Mouse (Mus musculus) urinary bladder, adult 2 months (tissue): Measurements from ENCODE around the gene Gm45623. TPM values are rescaled to one million over a fixed set of nuclear protein-coding genes. Genes with fewer than 3 reads are reported as not detected.

Experiments
- DNase-seq: peaks from one replicate; pipeline ENCODE4 v3.0.0; 2022; ENCODE audit warnings: low spot score
- polyA plus RNA-seq: library from polyadenylated mRNA; depleted of rRNA; stranded (reverse); fragments of >200 nt; gene quantifications from 2 replicates; pipeline ENCODE4 v1.2.3, GENCODE M21; 2012

The Gm45623 gene
- polyA plus RNA-seq, 1 experiment = not detected

DNA sequence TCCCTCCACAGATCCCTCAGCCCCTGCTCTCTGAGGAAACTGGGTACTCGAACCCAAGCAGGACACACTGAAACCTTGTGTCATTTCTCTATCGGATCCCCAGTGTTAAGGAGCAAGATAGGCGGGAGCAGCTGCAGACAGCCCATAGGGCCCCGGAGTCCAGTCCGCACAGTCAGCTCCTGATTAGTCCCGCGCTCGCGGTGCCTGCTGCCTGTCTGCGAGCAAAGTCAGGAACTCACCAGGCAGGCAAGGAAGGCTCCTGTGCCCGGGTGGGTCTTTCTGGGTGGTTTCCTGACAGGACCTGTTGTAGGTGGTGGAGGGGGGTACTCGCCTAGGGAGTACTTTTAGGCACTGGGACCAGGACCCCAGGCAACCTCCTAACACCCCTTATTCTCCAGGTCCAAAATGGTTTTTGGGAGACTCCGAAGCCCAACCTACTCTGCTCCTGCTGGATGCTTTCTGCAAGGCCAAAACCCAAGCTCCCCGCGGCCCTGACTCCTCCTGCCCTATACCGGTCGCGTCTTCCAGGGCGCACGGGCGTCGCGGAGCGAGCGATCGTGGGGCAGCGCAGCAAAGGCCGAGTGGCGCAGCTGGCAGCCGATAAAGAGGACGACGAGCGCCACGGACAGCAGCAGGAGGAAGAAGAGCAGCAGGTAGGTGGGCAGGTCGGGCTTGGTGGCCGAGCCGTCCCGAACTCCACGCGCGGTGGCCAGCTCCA is 994 bp downstream of the Gm45623 start:
- DNase-seq = no peak

DNA sequence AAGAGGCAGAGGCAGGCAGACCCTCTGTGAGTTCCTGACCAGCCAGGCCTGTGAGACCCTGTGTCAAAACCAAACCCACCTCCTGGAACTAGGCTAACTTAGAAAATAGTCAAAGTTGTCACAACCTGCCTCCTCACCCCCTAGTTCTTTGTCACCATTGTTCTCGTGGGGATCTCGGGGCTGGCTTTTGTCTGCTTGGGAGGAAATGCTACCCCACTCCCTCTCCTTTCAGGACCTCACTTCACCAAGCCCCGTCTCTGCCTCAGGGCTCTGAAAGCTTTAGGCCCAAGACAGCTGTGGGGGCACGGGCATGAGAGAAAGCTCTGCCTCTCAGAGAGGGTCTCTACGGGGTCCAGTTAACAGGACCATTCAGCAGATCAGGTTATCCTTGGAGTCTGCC is 1.9 kb downstream of the Gm45623 start:
- DNase-seq = no peak

DNA sequence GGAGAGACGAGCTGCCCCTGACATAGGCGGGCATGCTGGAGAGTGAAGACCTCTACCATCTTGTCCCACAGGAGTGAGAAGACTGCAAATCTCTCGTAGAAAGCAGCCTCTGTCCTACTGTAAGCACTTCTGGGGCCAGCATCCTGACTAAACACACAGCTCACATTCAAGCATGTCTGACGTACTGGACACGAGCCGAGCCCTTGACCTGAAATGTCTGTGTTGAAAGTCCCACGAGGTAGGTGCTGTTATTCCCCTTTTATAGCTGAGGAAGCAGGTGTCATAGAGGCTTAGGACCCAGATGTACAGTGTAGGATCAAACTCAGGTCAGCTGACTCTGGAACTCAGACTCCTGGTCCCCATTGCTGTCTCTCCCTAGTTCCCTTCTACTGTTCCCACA is 4.2 kb downstream of the Gm45623 start:
- no peak for DNase-seq

DNA sequence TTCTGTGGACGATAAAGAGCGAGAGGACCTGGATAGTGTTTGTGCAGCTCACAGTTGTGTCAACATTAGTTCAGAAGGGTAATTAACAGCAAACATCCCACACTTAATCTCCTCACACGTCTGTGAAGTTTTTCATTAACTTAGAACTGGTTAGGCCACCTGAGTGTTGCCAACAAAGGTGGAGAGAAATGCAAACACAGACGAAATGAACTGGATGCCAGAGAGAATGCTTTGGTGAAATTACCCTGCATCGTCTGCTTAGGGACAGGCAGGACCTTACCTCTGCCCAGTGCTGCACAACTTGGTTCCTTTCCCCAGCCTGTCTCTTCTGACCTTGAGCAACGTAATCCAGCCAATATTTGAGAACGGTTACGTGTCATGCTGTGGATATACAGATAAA is 6.1 kb downstream of the Gm45623 start:
- DNase-seq = no peak

DNA sequence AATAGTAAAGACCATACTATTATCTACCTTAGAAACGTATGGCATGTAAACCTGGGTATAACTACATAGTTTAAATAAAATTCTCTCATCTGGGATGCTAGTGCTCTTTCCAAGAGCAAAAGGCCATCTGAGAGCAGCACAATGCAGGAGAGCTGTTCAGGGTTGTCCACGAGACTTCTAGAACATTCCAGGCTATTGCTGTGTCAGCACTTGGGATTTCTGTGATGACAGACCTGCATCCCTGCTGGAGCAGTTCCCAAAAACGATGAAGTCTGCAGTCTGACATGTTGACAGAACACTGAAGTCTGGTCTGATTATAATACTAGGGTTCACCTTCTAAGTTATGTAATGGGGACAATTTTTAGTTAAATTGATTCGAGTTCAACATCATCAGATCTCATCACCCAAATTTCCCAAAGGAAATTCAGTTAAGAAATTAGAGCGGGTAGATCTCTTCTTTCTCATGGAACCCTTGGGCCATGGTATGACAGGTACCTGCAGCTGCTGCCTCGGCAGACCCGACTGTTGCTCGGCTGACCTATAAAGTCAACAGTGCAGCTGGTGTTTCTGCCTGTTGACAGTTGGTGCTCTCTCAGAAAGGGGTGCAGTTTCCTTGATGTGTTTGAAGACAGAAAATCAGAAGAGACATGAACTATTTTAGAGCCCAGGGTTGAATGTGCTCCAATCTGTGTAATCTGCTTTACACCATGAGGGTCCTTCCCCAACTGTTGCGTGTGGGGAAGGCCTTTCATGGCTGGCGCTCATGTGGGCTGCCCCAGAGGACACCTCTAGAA is 6.7 kb downstream of the Gm45623 start:
- DNase-seq = no peak

DNA sequence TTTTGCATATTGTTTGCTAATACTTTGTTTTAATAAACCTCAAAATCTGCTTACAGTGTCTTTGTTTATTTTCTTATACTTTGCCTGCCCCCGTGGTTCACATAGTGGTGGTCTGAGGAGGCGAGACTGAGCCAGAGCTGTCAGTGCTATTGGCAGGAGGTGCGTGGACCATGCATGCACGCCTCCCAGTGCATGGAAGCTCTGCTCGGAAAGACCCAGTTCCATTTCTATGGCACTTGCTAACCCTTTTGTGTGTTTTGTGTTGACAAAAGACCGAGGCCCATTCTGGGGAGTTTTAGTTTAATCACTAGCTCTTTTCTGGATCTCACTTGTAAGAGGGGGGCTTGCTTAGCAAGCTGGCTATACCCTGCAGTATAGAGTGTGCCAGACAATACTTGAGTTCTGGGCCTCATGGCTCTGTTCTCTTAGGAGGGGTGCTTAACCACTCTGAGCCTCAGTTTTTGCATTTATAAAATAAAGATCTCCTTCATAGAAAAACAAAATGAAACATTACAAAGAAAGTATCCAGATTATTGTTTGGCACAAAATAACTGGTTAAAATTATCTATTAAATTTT is 11.2 kb downstream of the Gm45623 start:
- no peak for DNase-seq

DNA sequence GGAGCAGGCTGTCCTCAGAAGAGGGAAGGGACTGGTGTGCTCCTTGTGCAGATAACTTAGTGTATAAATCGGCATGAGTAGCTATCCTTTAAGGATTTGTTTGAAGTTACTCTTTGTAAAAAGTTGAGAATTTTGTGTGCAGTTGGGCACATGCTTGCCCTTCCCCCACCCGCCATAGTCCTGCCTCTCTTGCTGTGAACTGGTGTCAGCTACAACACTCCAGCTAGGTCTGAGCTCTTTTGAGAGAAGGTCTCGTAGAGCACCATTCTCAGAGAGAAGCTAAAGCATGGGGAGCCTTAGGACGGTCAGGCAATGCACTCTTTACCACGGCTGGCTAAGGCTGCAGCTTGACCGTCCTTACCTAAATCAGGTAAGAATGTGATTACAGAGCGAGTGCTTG is 11.9 kb downstream of the Gm45623 start:
- DNase-seq = no peak

DNA sequence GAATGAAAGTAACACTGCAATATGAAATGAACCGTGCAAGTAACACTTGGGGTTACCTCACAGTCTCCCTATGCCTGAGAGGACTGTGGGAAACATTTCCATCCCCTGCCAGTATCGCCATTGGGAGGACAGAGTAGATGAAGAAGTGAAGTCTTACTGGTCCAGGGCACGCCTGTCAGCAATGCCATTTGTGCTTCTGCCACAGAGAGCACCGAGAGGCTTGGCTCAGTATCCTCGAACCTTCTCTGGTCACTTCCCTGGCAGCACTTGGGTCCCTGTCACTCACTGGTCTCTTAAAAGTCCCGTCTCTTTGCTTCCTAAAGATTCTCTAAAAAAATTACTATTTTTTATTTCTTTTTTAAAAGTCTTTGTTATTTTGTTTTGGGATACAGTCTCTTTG is 13.1 kb downstream of the Gm45623 start:
- DNase-seq = no peak

DNA sequence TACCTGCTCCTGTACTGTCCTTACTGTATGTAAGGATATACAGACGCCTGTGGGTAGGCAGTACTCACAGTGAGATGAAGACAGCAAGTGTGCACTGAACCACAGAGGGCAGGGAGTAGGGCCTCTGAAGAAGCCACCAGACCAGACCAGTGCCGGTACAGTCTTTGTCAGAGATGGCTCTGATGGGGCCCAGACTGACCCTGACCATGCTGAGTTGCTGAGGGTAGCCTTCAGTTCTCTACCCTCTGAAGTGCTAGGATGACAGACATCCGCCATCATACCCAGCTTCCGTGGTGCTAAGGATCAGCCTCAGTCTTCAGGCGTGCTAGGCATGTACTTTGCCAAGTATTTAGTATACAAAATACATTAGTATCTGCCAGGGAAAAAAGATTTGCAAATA is 14.1 kb downstream of the Gm45623 start:
- no peak for DNase-seq

DNA sequence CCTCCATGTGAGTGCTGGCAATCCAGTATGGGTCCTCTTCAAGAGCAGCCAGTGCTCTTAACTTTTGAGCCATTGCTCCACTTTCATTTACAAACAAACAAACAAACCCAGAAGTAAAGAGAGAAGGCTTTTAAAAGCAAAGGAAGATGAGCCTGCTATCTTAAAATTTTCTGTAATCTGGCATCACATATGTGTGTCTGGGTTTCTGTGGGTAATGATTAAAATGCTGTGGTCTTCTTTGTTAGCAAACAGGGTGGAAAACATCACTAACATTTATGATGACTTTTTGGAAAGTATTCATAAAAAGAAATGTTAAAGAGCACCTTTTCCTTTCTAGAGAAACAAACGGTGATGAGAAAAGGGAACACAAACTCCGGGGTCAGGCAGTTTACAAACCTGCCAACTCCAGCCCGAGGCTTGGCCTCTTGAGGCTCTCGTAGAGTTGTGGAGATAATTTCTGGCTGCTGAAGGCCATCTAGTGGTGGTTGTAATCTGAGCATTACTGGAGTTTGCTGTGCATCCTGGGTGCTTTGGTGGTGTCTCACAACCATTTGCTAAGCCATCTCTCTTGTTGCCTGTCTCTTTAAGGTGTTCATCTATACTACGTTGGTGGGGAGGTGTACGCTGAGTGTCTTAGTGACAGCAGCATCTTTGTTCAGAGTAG is 18.3 kb downstream of the Gm45623 start:
- DNase-seq = no peak

DNA sequence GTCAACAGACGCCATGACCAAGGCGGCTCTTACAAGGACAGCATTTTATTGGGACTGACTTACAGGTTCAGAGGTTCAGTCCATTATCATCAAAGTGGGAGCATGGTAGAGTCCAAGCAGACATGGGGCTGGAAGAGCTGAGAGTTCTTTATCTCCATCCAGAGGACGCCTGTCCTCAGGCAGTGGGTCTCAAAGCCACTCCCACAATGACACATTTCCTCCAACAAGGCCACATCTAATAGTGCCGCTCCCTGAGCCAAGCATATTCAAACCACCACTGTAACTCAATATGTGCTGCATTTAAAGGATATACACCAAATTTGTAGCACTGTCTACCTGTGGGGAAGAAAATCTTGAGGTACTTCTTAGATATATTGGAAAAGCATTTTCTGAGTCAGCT is 19.0 kb downstream of the Gm45623 start:
- no peak for DNase-seq

DNA sequence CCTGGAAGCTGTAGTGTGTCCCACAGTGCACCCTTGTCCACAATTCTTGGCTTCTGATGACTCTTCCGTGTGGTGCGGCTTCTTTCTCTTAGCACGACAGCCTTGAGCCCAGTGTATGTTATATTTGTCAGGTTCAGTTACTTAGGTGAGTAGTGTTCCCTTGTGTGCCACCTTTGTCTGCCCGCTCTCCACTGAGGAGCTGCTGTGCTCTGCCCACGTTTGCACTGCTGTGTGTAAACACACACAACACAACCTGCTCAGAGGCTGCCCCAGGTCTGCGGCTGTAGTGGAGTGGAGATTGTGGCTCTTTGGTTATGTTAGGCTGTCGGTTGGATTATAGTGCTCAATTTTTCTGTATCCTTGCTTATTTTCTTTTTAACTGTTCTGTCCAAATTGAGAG is 24.6 kb downstream of the Gm45623 start:
- no peak for DNase-seq

DNA sequence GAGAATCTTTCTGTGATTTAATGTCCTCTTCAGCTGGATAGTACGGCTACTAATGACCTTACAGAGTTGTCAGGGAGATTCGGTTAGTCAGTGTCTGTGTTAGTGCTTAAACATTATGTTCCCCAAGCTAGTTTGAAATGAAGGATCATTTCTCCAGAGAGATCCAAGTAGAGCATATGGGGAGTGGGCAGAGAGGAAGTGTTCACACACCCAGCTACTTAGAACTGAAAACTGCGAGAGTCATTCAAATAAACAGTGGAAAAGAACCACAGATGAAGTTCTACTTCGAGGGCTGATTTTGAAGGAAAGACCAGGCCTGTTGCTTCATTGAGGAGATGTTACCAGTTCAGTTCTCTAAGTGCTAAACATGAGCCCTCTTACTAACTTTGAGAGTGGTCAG is 27.1 kb downstream of the Gm45623 start:
- DNase-seq = no peak

DNA sequence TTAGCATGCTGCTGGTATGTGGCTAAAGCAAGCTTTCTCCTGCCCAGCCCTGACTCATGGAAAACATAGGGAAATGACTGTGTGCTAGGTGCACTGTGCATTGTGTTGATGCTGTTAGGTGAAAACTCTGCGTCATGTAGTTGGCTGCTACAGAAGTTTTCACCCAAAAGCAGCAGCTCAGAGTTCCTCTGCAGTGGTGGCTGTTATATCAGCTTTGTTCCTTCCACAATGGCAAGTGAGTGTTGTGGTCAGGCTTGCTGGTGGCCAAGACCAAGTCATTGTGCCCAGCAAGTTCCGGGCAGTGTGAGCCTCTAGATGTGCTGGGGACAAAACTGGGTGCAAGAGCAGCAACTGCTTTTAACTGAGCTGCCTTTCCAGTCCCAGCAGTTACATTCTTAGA is 41.4 kb downstream of the Gm45623 start:
- no peak for DNase-seq

DNA sequence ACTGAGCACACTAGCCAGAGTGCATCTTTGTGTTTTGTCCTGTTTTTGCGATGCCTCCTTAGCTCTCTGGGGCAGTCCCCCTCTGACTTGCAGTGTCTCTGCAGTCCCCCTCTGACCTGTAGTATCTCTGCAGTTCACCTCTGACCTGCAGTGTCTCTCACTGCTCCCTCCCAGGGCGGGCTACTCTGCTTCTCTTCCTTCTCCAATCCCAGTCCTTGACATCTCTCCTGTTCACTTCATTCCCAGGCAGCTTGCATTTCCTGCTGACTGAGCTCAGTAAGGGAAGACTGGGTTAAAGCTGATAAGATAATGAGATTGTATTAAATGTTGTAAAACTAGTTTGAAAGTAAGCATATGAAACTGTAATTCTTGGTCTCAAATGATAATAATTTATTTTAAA is 43.0 kb downstream of the Gm45623 start:
- DNase-seq = no peak

DNA sequence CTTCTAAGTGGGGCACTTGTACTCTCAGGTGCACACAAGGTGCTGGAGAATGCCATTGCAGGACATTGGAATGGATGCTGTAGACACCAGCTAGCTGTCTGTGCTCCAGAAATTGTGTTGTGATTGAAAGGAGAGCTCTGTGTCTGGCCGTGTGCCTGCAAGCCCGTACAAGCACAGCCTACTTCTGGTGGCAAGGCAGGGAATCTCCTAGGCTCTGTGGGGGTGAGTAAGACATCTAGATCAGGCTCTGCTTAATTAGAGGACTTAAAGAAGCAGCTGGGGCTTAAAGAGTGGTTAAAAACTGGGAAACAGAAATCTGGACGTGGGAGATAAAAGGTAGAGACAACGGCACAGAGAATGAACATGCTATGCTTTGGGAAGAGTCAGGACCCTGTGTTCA is 46.0 kb downstream of the Gm45623 start:
- no peak for DNase-seq

DNA sequence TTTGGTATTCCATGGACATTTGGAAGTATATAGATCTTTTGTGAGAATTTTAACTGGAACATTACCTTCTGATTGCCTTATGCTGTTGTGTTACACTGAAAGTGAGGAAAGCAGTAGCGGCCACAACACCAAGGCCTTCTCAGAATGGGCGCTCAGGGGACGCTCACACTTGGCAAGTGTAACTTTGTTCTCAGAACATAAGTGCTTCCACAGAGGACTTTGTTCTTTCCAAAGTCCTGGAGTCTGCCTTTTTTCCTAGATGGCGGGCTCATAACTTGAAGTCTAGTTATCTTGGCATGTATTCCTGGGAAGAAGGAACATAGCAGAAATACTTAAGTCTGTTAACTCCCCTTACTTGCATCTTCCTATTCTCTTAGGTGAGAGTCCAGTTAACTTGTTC is 46.5 kb downstream of the Gm45623 start:
- no peak for DNase-seq

DNA sequence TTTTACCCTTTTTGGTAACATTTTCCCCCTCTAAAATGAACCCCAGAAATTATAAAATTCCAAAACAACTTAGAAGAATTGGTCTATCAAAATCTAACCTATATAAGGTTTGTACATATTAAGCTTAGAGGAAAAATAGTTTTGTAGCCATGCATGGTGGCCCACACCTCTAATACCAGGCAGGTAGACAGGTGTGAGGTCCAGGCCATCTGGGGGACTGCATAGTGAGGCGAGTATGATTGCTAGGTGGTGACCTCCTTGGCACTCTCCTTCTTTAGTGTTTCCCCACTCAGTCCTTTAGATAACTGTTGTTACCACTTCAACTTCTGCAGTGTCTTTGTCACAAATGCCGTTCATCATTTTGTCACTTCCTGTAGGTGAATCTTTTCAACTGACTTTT is 49.0 kb downstream of the Gm45623 start:
- no peak for DNase-seq

DNA sequence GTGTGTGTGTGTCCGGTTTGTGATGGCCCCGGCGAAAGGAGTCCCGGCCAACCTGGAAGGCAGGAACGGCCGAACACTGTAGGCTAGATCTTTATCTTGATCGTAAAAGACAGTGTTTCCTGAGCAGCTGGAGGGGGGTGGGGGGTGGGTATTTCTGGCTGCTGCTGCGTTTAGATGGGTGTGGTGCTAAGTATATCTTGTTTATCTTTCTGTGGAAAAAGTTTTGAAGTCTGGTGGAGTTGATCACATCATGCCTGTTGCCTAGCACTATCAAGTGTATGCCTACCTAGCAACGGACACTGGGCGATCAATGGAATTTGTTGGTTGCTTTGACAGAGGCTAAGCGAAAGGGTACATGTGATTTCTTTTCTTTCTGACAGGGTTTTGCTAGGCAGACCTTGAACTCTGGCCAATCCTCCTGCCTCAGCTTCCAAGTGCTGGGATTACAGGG is 49.7 kb downstream of the Gm45623 start:
- DNase-seq = no peak

DNA sequence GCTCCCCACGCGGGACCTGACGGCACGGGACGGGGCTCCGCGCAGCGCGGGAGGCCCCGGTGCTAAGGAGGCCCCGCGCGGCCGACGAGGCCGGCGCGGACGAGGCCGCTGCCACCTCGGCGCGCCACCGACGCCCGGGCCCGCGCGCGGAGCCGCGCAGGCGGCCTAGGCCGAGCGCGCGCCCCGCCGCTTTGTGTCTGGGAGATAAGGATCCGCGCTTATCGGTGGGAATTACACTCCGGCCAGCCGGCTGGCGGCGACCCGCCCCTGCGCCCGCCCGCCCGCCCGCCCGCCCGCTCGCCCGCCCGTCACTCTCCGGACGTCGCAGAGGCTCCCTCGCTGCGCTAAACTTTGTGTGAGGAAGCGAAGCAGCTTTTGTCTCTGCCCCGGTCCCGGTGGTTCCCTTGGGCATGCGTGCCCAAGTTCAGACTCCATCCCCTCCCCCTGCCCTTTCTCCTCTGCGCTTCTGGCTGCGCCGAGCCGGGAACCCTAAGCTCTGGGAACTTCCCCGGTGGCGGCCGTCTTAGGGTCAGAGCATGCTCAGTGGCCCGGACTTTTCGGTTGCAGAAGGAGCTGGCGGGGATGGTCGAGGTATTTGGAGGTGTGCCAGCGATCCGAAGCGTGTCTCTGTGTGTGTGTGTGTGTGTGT is 50.3 kb downstream of the Gm45623 start:
- DNase-seq = peak; percentile 71

DNA sequence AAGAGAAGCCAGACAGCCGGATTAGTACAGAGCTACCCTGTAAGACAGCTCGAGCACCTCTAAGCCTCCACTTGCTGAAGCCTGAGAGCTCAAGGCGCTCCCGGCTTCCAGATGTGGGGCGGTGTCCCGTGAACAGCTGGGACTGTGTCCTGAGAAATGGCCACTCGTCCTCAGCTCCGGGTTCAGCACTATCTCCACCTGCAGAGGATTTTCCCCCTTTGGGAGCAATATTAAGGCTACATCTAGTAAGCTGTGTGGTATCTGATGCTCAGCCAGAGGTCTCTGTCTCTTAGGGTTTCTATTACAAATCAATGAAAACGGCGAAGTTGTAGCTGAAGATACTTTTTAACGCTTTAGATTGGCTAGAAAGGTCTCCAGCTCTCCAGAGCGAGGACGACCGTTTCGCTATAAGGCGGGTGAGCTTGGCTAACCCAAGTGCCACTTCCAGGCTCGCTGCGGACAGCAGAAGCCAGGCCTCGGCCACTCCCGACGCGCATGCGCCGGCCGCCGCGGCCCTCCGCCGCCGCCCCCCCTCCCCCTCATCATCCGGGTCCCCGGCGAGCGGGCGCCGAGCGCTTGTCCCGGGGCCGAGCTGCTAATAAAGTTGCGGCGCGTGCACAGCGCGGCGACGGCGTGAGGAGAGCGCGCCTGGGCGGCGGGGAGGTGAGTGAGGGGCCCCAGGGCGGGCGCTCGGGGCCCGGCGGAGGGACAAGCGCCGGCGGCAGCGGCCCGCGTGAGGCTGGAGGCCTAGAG is 51.0 kb downstream of the Gm45623 start, which contains the start of gene Smad5:
Smad5 (plus strand) TSS at position 542 of the 753 bp plus-strand sequence.
- peak; percentile 85 for DNase-seq
